Mouse (Mus musculus) testis, adult 2 months (tissue): ENCODE data around the gene Amigo2.

ENCODE experiments used
- CTCF ChIP-seq: fragments of 200-500 bp; IDR thresholded peaks from 2 replicates; pipeline ENCODE4 v1.5.1; 2012; ENCODE audit warnings: low read depth, mild to moderate bottlenecking, inconsistent platforms, low read length, moderate library complexity; ENCODE audit not compliant: control insufficient read depth, insufficient read depth, insufficient replicate concordance
- POLR2A ChIP-seq: fragments of 200-500 bp; IDR thresholded peaks from 2 replicates; pipeline ENCODE4 v1.6.1; 2012; ENCODE audit warnings: low read depth, mild to moderate bottlenecking, inconsistent platforms, low read length, moderate library complexity; ENCODE audit not compliant: control insufficient read depth

DNA sequence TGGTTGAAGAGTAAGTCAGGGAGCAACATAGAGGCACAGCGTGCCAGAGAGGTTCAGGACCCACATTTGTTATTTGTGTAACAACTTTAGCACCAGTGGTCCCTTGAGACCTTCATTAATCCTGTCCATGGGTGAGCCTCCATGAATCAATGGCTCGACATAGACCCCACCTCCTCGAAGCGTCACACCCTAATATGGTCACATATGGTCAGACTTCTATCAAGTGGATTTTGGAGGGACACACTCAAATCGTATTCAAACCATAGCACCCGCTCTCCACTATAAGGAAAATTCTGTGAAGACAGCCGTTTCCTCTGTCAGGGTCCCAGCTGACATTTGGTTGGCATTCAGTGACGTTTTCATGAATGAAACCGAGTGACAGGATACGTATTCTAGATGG, 2.2 kb upstream of the Amigo2 start:
- TF ChIP-seq CTCF, result no peak
- no peak for TF ChIP-seq POLR2A
